Mouse (Mus musculus): ENCODE data around the gene Lims1. TPM values are rescaled to one million over a fixed set of nuclear protein-coding genes. Genes with fewer than 3 reads are reported as not detected.

Lims1 gene
- total RNA-seq, 1 experiment from 2014 or later: 69.7 TPM

- no peak for DNase-seq
These were observed 124.1 kb downstream of the Lims1 start for GRCm38 (mm10) chr10:58447280-58447781.

- DNase-seq: no peak
These were observed 128.3 kb downstream of the Lims1 start for GRCm38 (mm10) chr10:58451575-58451974.

DNA sequence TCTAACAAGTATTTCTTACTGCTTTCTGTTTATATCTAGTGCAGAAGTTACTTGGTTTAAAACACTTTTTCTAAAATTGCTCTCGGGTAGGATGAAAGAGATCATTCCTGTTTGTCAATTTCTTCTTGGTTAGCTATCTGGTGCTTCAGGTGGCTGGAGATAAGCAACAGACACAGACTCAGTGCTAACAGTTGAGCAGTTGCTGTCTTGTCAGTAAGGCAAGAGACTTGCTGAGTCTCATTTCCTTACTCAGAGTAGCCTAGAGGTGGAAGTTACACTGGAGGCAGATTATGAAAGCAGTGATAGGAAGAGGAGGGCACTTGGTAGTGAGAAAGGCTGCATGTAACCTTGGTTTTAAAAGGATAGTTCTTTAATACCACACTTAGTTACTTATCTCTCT is 128.9 kb downstream of the Lims1 start:
- no peak for DNase-seq

- DNase-seq: no peak
These were observed 136.6 kb downstream of the Lims1 start for GRCm38 (mm10) chr10:58459896-58460295.

Other genes starting within 250 kb of the Lims1 start
- gene AW822073, start 98.5 kb upstream of the Lims1 start, total RNA-seq (2021): not detected in 2 replicates
- not detected in 2 replicates for gene Duxf3, start 90.8 kb upstream of the Lims1 start, total RNA-seq (2021)
- not detected in 2 replicates for gene Gm4981, start 86.8 kb upstream of the Lims1 start, total RNA-seq (2021)
- gene Gcc2, start 68.0 kb upstream of the Lims1 start, total RNA-seq (2021): 26.8 and 65.0 TPM in 2 replicates
- 69.2 and 73.2 TPM in 2 replicates for gene Ranbp2, start 123.5 kb downstream of the Lims1 start, total RNA-seq (2021)
- 4.7 and 4.9 TPM in 2 replicates for gene Ccdc138, start 174.5 kb downstream of the Lims1 start, total RNA-seq (2021)

Data from adrenal gland, postnatal 25 days (tissue).